Mouse (Mus musculus) heart, adult 2 months (tissue): ENCODE results near the gene Nup107. TPM values are rescaled to one million over a fixed set of nuclear protein-coding genes. Genes with fewer than 3 reads are reported as not detected.

ENCODE experiments used
- DNase-seq, 2 experiments: peaks; one replicate each; pipeline ENCODE4 v3.0.0; 2021
- H3K27ac ChIP-seq: fragments of 200-600 bp; 2 replicates; pipeline ENCODE4 v1.8.1; 2022
- H3K27me3 ChIP-seq: fragments of 200-500 bp; 2 replicates; pipeline ENCODE4 v1.6.1; 2012; ENCODE audit warnings: mild to moderate bottlenecking, low read length, inconsistent platforms, mixed read lengths; ENCODE audit not compliant: control insufficient read depth, insufficient read depth
- H3K36me3 ChIP-seq: fragments of 200-500 bp; 2 replicates; pipeline ENCODE4 v1.6.1; 2012; ENCODE audit warnings: low read length, inconsistent platforms; ENCODE audit not compliant: control insufficient read depth, insufficient read depth
- H3K4me1 ChIP-seq: fragments of 200-500 bp; 2 replicates; pipeline ENCODE4 v1.6.1; 2011; ENCODE audit warnings: low read length; ENCODE audit not compliant: control insufficient read depth, insufficient read depth
- H3K4me3 ChIP-seq: fragments of 200-600 bp; 2 replicates; pipeline ENCODE4 v1.8.1; 2022
- H3K79me2 ChIP-seq: fragments of 200-500 bp; replicated peaks from 2 replicates; pipeline ENCODE4 v1.6.1; 2012; ENCODE audit warnings: mild to moderate bottlenecking, inconsistent platforms, low read length, moderate library complexity, mixed read lengths; ENCODE audit not compliant: control insufficient read depth, insufficient read depth
- H3K9ac ChIP-seq: fragments of 200-500 bp; 2 replicates; pipeline ENCODE4 v1.6.1; 2012; ENCODE audit warnings: low read depth, mild to moderate bottlenecking, control low read depth, inconsistent platforms, low read length, mixed read lengths
- CTCF ChIP-seq: fragments of 200-600 bp; IDR thresholded peaks from 2 replicates; pipeline ENCODE4 v1.8.1; 2022; ENCODE audit warnings: antibody characterized with exemption, mild to moderate bottlenecking, moderate library complexity
- EP300 ChIP-seq: fragments of 200-500 bp; IDR thresholded peaks from 2 replicates; pipeline ENCODE4 v1.6.1; 2011; ENCODE audit warnings: low read depth, low read length, control low read depth; ENCODE audit not compliant: insufficient read depth
- POLR2A ChIP-seq: fragments of 200-500 bp; IDR thresholded peaks from 2 replicates; pipeline ENCODE4 v1.6.1; 2011; ENCODE audit warnings: mild to moderate bottlenecking, low read depth, low read length, control low read depth; ENCODE audit not compliant: insufficient read depth
- WGBS: fragments of 180-500 bp; shearing (Covaris S2); methylation state at CpG from one replicate; pipeline ENCODE4 v1.1.7; 2018; 5-methylcytosine and 5-hydroxymethylcytosine counted together
- intact Hi-C: fragments of 180-260 bp; cut with DNase I; formaldehyde crosslinking; loops from one replicate; pipeline ENCODE4 v1.15.1; 2025
- polyA plus RNA-seq: library from polyadenylated mRNA; depleted of rRNA; stranded (reverse); fragments of >200 nt; gene quantifications from 2 replicates; pipeline ENCODE4 v1.2.3, GENCODE M21; 2012
- total RNA-seq, 2 experiments: library from RNA; stranded (reverse); gene quantifications; 2 replicates each; pipeline ENCODE4 v1.2.3; 2021

Gene Nup107
- total and polyA plus RNA-seq, 3 experiments: 4.9 to 8.6 (median 7.0) TPM

DNA sequence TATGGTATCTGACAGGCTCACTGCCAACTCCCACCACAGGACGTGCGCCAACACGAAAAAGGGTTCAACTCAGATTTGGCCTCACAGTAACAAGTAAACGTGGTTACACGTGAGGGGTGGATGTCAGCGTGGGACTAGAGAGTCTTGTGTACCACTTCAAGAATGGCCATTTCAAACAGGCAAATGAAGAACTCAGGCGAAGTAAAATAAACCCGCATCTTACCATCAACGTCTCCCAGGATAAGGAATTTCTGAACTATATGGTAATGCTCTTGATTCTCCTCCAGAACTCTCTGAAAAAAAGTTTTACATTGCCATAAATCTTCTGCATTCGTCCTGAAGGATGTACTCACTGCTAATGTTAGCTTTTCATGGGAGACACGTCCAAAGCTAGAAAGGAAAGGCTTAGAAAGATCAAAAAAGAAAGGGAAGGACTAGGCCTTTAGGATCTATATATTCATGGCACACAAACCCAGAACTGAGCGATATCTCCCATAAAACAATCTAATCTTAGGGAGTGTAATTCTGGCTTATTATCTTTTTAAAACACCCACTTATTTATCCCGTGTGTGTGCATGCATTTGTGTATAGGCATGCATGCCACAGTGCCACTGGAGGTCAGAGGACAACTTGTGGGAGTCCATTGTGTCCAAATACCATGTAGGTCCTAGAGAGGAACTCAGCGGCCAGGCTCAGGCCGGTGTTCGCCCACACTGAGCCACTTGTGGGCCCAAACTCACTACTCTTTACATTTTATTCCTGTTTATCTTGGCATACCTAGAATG, 26.2 kb downstream of the Nup107 start:
- TF ChIP-seq CTCF (no peak), EP300 (no peak), POLR2A (no peak)
- no peaks in the 10 kb centered on the region for H3K36me3 ChIP-seq
- no peak overlapping the region for H3K9ac ChIP-seq
- DNase-seq: no peak
- H3K27ac ChIP-seq: no peak overlapping the region
- no peak overlapping the region for H3K4me3 ChIP-seq
- WGBS: 83% methylated on average over 16 of the region's 16 CpGs
- intact Hi-C loops: no loop called here
- H3K27me3 ChIP-seq: no peaks in the 10 kb centered on the region
- H3K4me1 ChIP-seq: no peaks in the 10 kb centered on the region
- H3K79me2 ChIP-seq: no peaks in the 10 kb centered on the region

DNA sequence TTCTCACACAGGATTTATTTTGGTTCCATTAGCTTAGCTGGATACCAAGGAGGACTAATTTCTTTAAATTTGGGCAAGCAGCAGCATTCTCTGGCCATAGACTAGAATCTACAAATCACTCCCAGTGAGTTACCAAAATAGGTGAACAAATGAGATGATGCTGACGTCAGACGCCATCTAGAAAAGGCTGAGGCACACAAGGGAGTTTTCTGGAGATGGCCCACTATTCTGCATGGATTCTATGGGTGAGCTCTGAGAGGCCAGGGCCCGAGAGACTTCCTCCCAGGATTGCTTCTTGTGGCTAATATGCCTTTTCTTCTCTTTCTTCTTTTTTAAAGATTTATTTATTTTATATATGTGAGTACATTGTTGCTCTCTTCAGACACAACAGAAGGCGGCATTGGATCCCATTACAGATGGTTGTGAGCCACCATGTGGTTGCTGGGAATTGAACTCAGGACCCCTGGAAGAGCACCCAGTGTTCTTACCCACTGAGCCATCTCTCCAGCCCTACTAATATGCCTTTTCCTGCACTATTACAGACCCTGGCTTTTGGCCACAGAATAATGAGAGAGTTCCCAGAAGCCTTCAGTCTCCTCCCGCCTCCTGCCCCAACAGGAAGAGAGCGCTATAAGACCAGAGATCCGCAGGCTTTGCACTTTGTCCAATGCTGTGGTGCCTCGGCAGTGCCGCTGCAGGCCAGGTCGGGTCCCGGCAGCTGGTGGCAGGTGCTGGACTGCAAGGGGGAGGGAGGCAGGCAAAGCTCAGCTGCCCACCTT, 27.2 kb downstream of the Nup107 start:
- WGBS: 93% methylated on average over 11 of the region's 11 CpGs
- H3K79me2 ChIP-seq: no peaks in the 10 kb centered on the region
- DNase-seq: no peak
- no peaks in the 10 kb centered on the region for H3K27me3 ChIP-seq
- no peak overlapping the region for H3K9ac ChIP-seq
- TF ChIP-seq CTCF (no peak), EP300 (no peak), POLR2A (no peak)
- intact Hi-C loops: no loop called here
- H3K4me3 ChIP-seq: no peak overlapping the region
- H3K27ac ChIP-seq: no peak overlapping the region
- H3K36me3 ChIP-seq: no peaks in the 10 kb centered on the region
- H3K4me1 ChIP-seq: no peaks in the 10 kb centered on the region

GRCm38 (mm10) chr10:117764598-117764997, 27.9 kb downstream of the Nup107 start:
- H3K36me3 ChIP-seq: no peaks in the 10 kb centered on the region

DNA sequence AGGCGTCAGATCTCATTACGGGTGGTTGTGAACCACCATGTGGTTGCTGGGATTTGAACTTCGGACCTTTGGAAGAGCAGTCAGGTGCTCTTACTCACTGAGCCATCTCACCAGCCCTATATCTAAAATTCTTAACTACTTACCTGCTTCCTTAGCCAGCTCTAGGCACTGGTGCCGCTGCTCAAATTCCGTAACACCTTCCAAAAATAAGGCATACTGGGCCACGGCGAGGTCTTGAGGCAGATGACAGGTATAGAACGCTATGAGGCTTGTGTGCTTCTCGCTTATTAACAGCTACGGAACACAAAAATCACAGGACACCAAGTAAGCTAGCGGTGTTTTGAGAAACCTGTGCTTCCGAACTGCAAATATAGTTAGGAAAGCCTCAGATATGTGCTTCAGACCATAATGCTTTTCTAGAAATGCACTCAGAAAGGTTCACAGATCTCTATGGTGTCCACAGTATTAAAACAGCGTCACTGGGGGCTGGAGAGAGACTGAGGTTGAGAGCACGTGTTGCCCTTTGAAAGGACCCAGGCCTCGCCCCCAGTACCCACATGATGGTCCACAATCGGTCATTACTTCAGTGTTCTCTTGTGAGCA, 28.8 kb downstream of the Nup107 start:
- Histone ChIP-seq H3K79me2 (no peaks in the 10 kb centered on the region), H3K27me3 (no peaks in the 10 kb centered on the region), H3K4me1 (no peaks in the 10 kb centered on the region), H3K4me3 (no peak overlapping the region), H3K36me3 (no peaks in the 10 kb centered on the region), H3K27ac (no peak overlapping the region), H3K9ac (no peak overlapping the region)
- TF ChIP-seq POLR2A (no peak), CTCF (no peak), EP300 (no peak)
- DNase-seq: no peak
- 95% methylated on average over 16 of the region's 16 CpGs for WGBS
- intact Hi-C loops: no loop called here

More at GRCm38 (mm10) chr10:117764598-117764997, 27.9 kb downstream of the Nup107 start:
- no peak overlapping the region for H3K9ac ChIP-seq
- H3K27ac ChIP-seq: no peak overlapping the region
- no peaks in the 10 kb centered on the region for H3K79me2 ChIP-seq
- intact Hi-C loops: no loop called here
- DNase-seq: no peak
- no peaks in the 10 kb centered on the region for H3K4me1 ChIP-seq
- no peak overlapping the region for H3K4me3 ChIP-seq
- TF ChIP-seq POLR2A: no peak
- no peak for TF ChIP-seq EP300
- no peak for TF ChIP-seq CTCF
- H3K27me3 ChIP-seq: no peaks in the 10 kb centered on the region
- 89% methylated on average over 6 of the region's 6 CpGs for WGBS

DNA sequence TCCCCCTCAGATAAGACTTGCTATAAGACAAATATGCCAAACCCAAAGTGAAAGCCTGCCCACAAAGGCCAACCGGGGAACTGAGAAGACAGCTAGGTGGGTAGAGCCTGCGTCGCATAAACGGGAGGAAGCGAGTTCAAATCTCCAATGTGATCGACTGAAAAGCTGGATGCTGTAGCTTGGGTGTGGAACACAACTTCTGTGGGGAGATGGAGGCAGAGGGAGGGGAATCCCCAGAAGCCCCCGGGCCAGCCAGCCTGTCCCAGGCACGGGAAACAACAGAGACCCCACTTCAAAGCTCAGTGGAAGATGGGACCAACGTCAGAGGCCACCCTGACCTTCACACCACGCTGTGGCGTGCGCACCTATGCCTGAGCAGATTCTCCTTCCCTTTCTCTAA, 29.5 kb downstream of the Nup107 start:
- DNase-seq: no peak
- no peak for TF ChIP-seq CTCF
- TF ChIP-seq EP300: no peak
- TF ChIP-seq POLR2A: no peak
- 95% methylated on average over 12 of the region's 12 CpGs for WGBS
- H3K4me3 ChIP-seq: no peak overlapping the region
- H3K9ac ChIP-seq: no peak overlapping the region
- H3K27ac ChIP-seq: no peak overlapping the region
- no peaks in the 10 kb centered on the region for H3K79me2 ChIP-seq
- no peaks in the 10 kb centered on the region for H3K27me3 ChIP-seq
- no peaks in the 10 kb centered on the region for H3K36me3 ChIP-seq
- intact Hi-C loops: no loop called here
- no peaks in the 10 kb centered on the region for H3K4me1 ChIP-seq

DNA sequence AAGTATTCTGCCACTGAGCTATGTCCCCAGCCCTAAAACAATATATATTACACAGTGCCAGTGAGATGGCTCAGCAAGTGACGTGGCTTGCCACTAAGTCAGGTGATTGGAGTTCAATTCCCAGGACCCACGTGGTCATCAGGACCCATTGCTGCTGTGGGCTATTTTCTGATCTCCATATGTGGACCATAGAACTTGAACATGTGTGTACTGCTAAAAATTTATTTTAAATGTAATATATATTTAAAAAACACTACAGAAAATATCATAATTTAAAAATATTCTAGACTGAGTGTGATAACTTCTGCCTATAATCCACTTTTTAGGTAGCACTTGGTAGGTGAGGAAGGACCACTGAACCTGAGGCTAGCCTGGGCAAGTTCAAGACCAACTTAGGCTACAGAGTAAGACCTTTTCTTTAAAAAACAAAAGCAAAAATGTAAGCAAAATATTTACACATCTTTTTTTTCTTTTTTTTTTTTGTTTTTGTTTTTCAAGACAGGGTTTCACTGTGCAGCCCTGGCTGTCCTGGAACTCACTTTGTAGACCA, 30.1 kb downstream of the Nup107 start:
- intact Hi-C loops: no loop called here
- Histone ChIP-seq H3K27ac (no peak overlapping the region), H3K27me3 (no peaks in the 10 kb centered on the region), H3K4me1 (no peaks in the 10 kb centered on the region), H3K79me2 (no peaks in the 10 kb centered on the region), H3K9ac (no peak overlapping the region), H3K4me3 (no peak overlapping the region), H3K36me3 (no peaks in the 10 kb centered on the region)
- no peak for DNase-seq
- TF ChIP-seq CTCF: no peak
- no peak for TF ChIP-seq POLR2A
- no peak for TF ChIP-seq EP300
- 92% methylated on average over 2 of the region's 2 CpGs for WGBS
